Mouse (Mus musculus): Measurements from ENCODE around the gene Adam17.
A peak's percentile ranks its signal among the peaks of the same experiment; 100 is the strongest.
"Not testable (repeated sequence)": the region's sequence is repeated elsewhere in the genome, so short reads cannot be mapped to it uniquely, and the experiment has no call there.

The Adam17 gene

DNA sequence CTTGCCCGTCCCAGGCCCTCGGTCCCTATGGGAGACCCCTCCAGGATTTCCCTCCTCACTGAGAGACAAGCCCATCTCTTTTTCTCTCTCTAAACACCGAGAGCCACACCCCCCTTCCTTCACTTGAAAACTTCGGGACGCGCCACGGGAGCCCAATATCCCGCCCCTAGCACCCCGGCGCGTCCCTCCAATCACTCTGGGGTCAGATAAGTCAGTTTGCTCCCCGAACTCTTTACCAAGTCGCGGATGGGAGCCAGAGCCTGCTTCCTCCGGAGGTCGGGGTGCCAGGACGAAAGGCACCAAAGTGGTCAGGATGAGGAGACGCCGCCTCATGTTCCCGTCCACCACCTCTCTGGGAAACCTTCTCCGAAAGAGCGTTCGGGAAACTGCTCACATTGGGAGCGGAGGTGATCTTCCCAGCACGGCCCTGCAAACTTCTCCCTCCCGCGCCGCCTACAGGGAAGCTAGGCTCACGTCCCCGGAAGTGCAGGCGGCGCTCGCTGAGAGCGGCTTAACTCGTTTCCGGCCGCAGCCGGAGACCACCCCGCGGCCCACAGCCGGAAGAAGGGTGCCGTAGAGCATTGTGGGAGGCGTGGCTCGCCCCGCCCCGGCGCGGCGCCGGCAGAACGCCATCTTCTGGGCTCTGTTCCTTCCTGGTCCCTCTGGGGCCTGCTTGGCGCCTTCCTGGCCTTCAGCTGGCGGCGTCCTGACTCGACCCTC is at the start of gene Adam17:
Adam17 (minus strand) TSS at position 533 of the 720 bp plus-strand sequence.
- peak; percentile 97 to 98 for DNase-seq (ENCODE audit: low spot score in 2 of 2)

DNA sequence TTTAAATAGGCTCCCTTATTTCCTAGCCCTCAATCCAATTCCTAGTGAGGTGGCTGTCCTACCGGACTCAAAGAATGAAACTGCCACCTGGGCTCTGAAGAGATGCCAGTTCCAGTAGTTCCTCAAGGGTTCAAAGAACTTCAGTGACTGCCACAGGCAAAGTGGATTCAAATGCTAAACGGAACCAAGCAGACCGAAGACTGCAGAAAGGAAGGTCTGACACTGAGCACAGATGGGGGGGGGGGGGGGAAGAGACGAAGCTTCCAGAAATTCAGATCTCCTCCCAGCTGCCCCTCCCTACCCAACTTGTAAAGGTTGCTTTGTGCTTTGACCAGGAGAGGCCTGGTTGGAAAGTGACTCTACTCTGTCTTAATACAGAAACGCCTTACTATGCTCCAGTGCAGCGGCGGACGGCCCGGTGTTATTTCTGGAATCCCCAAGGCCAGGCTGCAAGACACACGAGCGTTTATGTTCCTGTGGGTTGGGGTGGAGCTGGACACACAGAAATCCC is 45.2 kb upstream of the Adam17 start:
- DNase-seq (ENCODE audit: low spot score in 2 of 2), result no peak

DNA sequence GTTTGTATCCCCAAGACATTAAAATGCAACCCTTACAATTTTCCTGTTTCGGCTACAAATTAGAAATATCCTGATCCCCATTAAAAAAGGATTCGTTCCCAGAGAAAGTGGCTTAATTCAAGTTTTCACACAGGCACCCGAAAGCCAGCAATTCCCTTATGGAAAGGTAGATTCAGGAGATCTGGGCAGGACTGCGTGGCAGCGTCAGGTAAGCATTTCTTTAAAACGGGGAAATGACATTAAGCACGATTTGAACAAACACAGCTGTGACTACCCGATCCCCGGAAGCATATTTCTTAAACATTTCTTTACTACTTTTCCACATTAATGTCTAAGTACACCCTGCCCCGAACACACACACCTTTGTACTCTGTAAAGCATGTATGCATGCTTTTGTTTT is 44.7 kb upstream of the Adam17 start:
- DNase-seq (ENCODE audit: low spot score in 2 of 2), result no peak

DNA sequence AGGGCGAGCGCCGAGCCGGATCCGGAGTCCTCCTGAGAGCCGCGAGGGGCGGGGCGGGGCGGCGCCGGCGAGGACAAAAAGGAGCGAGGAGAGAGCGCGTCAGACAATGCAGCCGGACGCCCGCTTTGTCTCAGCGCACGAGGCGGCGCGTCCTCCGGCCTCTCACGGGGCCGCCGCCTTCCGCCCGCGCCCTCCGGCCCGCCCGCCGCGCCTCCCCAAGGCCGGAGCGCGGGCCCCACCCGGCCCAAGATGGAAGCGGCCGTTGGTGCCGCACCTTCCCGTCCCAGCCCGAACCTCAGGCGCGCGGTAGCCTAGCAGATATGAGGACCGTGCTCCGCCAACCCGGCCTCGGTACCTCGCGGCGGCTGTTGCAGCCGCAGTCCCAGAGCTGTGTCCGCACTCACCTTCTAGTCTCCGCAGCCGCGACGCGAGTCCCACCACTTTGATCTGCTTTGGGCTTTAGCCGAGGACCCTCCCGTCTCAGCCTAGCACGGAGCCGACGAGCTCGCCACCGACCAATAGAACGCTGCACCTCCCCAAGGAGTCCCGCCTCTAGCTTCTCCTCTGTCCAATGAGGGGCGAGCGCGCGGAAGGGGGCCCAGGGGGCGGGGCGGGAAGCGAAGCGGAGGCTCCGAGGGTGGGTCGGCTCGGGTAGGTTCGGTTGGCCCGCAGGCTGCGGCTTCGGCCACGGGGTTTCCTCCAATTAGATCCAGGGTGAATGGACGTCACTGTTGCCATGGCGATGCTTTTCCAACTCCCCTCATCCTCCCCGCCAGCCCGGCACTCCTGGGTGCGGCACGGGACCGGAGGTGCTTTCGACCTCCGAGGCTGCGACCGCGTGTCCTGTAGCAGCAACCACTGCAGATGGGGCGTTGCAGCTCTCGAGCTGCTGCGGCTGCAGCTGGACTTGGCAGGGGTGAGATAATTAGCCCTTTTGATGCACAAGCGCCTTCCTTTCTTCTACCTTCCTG is 44.0 kb upstream of the Adam17 start, which contains the start of gene Ywhaq:
Ywhaq (minus strand) TSS at position 538 of the 971 bp plus-strand sequence.
- peak; percentile 96 to 98 for DNase-seq (ENCODE audit: low spot score in 2 of 2)

DNA sequence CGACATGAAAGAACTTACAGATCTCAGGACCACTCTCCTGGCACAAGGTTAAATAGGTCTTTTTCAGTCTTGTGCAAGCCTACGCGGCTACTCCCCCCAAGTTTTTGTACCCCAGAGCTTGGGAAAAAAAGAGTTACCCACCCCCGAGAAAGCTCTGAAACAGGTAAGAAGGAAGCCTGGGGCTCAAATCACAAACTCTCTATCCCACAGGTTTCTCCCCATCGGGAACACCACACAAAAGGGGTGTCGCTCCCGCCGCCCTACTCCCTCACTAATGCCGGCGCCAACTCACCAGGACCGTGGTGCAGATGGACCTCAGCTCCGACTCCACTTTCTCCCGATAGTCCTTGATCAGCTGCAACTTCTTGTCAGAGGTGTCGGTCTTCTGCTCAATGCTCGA is 43.1 kb upstream of the Adam17 start:
- no peak for DNase-seq (ENCODE audit: low spot score in 2 of 2)

DNA sequence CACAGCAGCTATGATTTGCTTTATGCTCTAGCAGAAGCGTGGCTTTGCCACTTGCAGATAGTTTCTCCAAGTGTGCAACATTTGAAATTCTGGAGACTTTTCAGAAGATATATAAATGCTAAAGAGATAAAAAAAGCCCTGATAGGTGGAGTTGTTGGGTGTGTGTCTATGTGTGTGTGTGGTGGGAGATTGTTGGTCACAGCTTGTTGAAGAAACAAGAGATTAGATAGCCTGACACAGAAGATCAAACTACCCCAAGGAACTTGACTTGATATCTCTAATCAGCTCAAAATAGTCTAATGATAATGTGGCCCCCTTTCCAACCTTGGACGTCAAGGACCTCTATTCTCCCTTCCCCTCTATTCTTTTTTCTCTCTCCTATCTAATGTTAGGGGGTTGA is 37.2 kb upstream of the Adam17 start:
- DNase-seq (ENCODE audit: low spot score in 2 of 2), result no peak

DNA sequence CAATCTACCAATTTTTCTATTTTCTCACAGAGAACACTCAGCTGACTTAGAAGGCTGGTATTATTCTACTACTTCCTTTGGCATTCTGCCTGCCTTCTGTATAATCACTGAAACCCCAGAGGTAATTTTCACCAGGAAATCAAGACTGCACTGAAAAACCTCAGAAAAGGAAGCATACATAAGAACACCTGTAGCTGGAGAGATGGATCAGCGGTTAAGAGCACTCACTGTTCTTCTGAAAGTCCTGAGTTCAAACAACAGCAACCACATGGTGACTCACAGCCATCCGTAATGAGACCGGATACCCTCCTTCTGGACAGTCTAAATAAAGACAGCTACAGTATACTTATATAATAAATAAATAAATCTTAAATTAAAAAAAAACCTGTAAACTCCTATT is 36.2 kb upstream of the Adam17 start:
- no peak for DNase-seq (ENCODE audit: low spot score in 2 of 2)

DNA sequence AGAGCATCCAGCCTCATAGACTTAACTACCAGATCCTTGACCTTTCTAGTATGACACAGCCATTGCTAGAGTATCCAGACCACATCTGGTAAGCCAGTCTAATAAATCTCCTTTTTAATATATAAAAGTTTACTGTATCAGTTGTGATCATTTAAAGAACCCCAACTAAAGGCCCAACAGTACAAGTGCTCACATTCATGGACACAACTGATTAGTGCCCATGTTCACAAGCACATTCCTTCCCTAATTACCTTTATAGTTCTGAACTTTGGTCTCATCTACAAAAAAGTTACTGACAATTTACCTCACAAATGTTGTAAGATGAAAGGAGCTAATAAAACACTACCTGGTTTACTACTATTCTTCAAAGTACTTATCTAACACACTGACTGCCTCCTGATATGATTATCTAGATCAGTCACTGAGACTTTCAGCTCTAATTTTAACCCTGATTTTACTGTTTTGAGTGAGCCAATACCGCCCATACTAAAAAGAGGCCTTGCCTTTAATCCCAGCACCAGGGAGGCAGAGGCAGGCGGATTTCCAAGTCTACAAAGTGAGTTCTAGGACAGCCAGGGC is 35.4 kb upstream of the Adam17 start:
- DNase-seq (ENCODE audit: low spot score in 2 of 2), result no peak

DNA sequence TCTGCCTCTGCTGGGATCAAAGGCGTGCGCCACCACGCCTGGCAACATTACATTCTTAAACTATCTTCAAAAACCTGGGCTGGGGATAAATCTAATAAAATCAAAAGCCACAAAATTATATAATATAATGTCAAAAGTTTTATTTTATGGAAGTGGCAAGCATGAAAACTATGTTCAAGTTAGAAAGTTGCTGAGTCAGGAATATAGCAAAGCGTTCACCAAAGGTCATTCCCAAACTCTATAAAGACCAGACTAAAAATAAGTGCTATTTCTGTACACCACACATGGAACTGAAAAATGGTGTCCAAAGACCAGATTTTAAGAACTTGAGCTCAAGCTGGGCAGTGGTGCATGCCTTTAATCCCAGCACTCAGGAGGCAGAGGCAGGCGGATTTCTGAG is 29.3 kb upstream of the Adam17 start:
- no peak for DNase-seq (ENCODE audit: low spot score in 2 of 2)

DNA sequence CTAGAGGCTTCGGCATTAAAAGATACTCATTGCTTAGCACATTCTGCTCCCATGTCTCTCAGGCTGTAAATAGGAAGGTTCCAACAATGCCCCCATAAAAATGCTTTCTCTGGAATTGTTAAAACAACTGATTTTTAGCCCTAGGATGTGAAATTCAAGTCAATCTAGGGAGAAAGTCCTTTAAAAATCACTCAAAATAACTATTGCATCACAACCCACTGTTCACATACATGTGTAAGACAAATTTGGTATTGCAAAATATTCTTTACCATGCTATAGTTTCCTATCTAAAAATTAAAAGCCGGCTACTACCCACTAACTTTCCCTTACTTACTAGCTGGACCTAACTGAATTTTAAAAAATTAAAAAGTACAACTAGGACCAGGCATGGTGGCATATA is 12.8 kb upstream of the Adam17 start:
- DNase-seq (ENCODE audit: low spot score in 2 of 2), result no peak

DNA sequence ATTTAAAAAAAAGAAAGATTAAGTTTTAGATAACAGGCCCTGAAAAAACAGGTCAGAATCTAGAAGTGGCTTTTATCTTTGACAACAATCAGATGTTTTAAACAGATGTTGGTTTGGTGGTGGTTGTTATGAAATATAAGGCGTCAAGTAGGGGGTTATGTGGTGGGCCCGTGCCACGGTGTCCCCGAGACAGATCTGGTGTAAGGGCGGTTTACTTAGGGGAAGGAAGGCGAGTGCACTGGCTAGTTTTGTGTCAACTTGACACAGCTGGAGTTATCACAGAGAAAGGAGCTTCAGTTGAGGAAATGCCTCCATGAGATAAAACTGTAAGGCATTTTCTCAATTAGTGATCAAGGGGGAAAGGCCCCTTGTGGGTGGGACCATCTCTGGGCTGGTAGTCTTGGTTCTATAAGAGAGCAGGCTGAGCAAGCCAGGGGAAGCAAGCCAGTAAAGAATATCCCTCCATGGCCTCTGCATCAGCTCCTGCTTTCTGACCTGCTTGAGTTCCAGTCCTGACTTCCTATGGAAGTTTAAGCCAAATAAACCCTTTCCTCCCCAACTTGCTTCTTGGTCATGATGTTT is 5.4 kb upstream of the Adam17 start:
- not testable (repeated sequence) for DNase-seq (ENCODE audit: low spot score in 2 of 2)

DNA sequence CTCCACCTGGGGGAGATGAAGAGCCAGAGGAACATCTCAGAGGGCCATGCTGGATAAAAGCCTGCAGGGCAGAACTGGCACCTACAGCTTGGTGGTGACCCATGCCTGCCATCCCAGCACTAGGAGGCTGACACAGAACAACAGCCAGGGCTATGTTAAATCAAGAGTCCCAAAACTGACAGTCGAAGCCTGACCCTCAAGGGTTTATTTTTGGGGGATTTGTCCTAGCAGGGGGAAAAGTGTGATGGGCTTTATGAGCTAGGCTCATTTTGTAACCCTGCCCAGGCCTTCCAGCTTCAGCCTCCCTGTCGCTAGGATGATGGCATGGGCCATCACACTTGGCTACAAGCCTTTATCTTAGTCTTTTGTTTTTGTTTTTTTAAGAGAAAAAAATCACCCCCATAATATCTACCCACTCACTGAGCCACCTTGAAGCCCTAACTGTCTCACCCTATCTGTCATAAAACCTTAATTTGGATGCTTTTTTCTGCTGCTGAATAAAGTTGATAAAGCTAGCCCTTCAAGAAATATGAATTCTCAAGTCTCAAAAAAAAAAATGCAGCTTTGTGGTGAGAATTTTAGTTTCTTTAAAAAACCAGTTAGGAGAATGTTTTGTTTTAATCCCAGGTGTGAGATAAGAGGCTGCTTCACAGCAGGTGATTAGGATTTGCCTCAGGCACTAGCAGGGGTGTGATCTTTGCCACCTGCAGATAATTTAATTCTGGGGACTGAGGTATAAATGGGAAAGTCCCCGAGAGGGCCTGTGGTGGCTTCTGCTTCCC is 2.1 kb upstream of the Adam17 start:
- no peak for DNase-seq (ENCODE audit: low spot score in 2 of 2)

DNA sequence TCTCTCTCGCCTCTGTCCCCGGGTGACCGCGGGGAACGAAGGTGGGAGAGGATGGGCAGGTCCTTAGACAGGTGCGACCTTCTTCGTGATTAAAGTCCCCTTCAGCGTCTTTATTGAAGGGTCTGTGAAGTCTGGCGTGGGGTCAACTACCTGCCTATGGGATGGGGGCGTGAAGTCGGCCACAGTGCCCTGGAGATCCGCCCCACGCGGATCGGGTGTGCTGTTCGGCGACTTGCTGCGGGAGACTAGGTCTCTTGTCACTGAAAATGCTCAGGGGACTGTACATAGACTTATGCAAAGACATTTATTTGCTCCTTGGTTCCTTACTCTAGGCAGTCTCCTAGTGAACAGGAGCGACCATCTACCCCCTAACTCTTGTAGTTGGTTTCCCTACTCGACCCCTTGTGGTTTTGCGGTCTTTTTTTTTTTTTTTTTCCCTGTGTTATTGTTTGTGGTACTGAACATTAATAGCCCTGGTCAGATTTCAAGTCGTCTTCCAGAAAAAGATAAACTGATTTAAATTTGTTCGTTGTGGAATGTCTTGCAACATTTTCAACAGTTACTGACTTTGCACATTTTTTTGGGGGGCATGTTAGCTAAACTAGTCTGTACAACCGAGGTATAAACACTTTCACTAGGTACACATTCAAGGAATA is 516 bp upstream of the Adam17 start:
- no peak for DNase-seq (ENCODE audit: low spot score in 2 of 2)

DNA sequence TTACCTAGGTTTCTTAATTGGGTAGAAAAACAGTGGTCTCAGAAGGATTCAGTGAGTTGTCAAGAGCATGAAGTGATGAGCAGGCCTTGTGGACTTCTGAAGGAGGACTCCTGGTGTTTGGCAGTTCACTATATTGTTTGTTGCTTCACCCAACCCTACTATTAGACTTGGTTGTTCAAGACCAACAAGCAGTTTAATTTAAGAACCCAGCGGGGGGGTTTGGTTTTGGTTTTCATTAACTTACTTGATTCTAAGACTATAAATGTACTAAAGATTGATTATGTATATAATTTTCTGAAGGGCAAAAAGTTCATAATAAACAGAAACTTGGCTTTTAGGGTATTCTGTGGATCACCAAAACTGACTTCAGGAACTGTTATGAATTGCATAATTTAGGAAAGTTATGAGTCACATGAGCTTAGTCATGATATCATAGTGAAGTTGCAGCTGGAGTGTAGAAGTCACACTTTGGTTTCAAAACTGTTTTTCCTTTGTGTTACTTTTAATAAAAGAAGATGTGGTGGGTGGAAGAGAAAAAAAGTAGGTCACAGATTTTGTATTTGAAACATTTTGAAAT is 3.3 kb downstream of the Adam17 start:
- no peak for DNase-seq (ENCODE audit: low spot score in 2 of 2)

DNA sequence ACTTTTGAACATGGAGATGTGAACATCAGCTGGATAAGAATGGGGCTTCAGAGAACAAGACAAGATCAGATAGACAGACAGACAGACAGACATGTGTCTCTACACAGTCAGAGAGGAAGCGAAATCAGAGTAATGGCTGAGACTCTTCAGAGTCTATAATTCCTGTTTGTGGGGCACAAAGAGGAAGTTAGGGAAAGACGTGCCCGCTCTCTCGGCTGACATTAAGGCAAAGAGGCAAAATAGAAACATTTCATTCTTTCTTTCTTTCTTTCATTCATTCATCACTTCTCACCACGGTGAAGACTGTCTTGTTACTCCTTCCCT is 4.4 kb downstream of the Adam17 start:
- no peak for DNase-seq (ENCODE audit: low spot score in 2 of 2)

DNA sequence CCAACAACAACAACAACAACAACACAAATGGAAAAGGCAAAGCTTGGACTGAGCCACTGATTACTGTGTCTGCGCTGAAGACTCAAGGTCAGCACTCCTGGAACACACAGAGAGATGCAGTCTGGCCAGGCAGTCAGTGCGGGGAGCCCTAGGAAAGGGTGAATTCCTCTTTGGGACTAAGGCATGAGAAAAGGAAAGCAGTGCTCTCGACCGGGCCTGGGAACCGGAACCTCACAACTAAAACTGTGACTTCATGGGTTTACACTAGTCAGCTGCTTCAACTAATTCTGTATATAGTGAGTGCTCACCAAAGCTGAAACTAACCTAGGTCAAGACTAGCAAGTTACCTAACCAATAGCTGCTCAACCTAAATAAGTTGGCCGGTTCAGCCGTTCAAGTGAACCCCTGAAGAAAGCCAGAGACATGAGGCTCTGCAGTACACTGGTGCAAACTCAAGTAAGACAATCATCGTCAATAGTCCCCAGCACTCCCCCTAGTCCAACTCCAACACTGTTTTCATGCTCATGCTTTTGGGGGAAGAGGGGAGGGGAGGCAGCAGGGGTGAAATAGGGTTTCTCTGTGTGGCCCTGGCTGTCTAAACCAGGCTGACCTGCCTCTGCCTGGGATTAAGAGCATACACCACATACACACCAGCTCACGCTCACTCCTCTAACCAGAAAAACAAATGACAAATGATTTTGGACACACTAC is 4.9 kb downstream of the Adam17 start:
- peak in 1 of 2 experiments; percentile 22 for DNase-seq (ENCODE audit: low spot score in 2 of 2)

DNA sequence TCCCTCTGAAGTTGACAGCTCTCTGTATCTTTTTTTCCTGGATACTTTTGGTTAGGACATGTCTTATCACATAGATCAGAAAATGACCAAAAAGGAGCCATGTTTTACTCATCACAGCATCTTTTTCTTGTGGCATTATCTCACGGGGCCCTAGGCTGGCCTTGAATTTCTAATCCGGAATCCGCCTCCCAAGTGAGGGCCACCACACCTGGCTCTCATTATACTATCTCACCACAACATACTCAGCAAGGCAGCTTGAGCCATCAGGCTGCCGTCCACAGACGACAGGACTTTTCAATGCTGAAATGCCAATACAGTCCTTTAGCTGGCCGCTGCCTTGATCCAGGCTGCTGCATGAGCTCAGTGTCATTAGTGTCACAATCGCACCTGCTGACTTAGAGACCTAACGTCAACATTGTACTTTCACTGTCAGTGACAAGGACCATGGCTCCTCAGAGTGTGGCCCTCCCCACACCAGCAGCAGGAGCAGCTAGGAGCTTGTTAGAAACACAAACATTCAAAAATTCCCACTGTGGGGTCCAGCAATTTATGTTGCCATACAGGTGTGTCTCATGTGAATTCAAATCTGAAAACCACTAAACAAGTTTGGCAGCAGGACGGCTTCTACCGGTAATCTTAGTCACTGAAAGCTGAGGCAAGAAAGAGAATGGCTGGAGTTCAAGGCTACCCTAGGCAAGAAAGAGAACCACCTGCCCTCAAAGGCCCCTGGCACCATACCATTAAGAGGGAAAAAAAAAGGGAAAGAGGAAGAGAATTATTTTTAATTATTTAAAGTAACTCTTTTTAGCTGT is 8.6 kb downstream of the Adam17 start:
- DNase-seq (ENCODE audit: low spot score in 2 of 2), result no peak

DNA sequence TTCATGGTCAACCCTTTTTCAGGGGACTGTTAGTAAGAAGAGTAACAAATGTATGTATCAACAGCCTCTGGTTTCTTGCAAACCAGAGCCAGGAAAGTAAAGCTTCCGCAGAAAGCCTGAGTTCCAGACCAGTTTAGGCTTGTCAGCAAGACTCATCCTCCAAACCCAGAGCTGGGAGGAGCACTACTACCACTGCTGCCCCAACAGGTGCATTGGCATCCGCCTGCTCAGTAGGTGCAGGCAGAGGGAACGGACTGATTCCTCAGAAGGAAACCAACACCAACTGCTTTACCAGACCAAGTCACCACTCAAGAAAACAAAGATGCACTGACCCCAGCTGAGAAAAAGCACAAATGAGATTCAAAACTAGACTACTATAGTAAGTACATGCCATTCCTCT is 10.2 kb downstream of the Adam17 start:
- DNase-seq (ENCODE audit: low spot score in 2 of 2), result no peak

DNA sequence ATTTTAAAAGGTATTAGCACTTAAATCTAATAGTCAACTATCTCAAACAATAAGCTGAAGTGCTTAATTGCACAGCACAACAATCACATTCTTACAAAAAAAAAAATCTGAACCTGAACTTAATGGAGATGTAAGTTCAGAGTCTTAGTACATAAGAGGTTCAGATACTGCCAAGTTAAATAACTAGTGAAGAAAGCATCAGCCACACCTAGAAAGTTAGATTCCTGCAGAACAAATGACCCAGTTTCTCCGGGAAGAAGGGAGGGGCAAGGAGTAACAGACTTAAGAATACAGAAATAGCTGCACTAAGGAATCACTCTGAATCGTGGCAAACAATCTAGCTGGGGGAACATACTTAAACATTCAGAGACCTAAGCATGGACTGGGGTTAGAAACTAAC is 10.7 kb downstream of the Adam17 start:
- no peak for DNase-seq (ENCODE audit: low spot score in 2 of 2)
